Mouse (Mus musculus) left cerebral cortex, adult 2 months (tissue): ENCODE data around the gene Cep78. TPM values are rescaled to one million over a fixed set of nuclear protein-coding genes. Genes with fewer than 3 reads are reported as not detected.
A peak's percentile ranks its signal among the peaks of the same experiment; 100 is the strongest.

Experiments
- DNase-seq, 2 experiments: peaks; one replicate each; pipeline ENCODE4 v3.0.0; 2021 to 2022; ENCODE audit warnings: low spot score in 2 of 2, mixed read lengths in 1 of 2; ENCODE audit errors: extremely low spot score in 1 of 2
- H3K27ac ChIP-seq: fragments of 200-600 bp; 2 replicates; pipeline ENCODE4 v1.8.1; 2022
- H3K4me3 ChIP-seq: fragments of 200-600 bp; 2 replicates; pipeline ENCODE4 v1.8.1; 2022
- CTCF ChIP-seq: fragments of 200-600 bp; IDR thresholded peaks from 2 replicates; pipeline ENCODE4 v1.8.1; 2022; ENCODE audit warnings: antibody characterized with exemption, mild to moderate bottlenecking, moderate library complexity
- intact Hi-C: fragments of 180-260 bp; cut with DNase I; formaldehyde crosslinking; loops from one replicate; pipeline ENCODE4 v1.15.1; 2025
- total RNA-seq, 2 experiments: library from RNA; stranded (reverse); gene quantifications; 2 replicates each; pipeline ENCODE4 v1.2.3; 2021

Gene Cep78
- total RNA-seq, 2 experiments from 2014 or later, result 8.9 to 9.3 TPM

- peak; percentile 30 for TF ChIP-seq CTCF
- no peak for DNase-seq
- H3K27ac ChIP-seq, result no peak overlapping the region
- H3K4me3 ChIP-seq, result no peak overlapping the region
- intact Hi-C loops, result no loop called here
Measured at GRCm38 (mm10) chr19:15963011-15963695, 21.6 kb downstream of the Cep78 start.

GRCm38 (mm10) chr19:15962313-15962712, 22.5 kb downstream of the Cep78 start:
- DNase-seq, result no peak
- no peak overlapping the region for H3K4me3 ChIP-seq
- no peak overlapping the region for H3K27ac ChIP-seq
- intact Hi-C loops, result no loop called here
- TF ChIP-seq CTCF, result no peak

- TF ChIP-seq CTCF, result no peak
Measured at GRCm38 (mm10) chr19:15950225-15950624, 34.6 kb downstream of the Cep78 start.

GRCm38 (mm10) chr19:15948867-15949266, 35.9 kb downstream of the Cep78 start:
- TF ChIP-seq CTCF, result no peak
- intact Hi-C loops, result no loop called here
- Histone ChIP-seq H3K27ac (no peak overlapping the region), H3K4me3 (no peak overlapping the region)
- no peak for DNase-seq

More at GRCm38 (mm10) chr19:15950225-15950624, 34.6 kb downstream of the Cep78 start:
- Histone ChIP-seq H3K4me3 (no peak overlapping the region), H3K27ac (no peak overlapping the region)
- DNase-seq, result no peak
- intact Hi-C loops, result no loop called here

GRCm38 (mm10) chr19:15948426-15948825, 36.4 kb downstream of the Cep78 start:
- no peak for TF ChIP-seq CTCF
- no peak for DNase-seq
- no peak overlapping the region for H3K27ac ChIP-seq
- intact Hi-C loops, result no loop called here
- no peak overlapping the region for H3K4me3 ChIP-seq

GRCm38 (mm10) chr19:15947237-15947636, 37.6 kb downstream of the Cep78 start, which contains the start of gene Psat1:
Gene Psat1, minus strand, starts transcription at chr19:15947337.
- intact Hi-C loops, result no loop called here
- Histone ChIP-seq H3K27ac (no peak within 1 kb of the TSS), H3K4me3 (no peak within 1 kb of the TSS)
- no peak for DNase-seq
- TF ChIP-seq CTCF, result no peak

GRCm38 (mm10) chr19:15946663-15947062, 38.1 kb downstream of the Cep78 start:
- TF ChIP-seq CTCF, result no peak
- no peak overlapping the region for H3K27ac ChIP-seq
- intact Hi-C loops, result no loop called here
- H3K4me3 ChIP-seq, result no peak overlapping the region
- DNase-seq, result no peak

- intact Hi-C loops, result no loop called here
- DNase-seq, result no peak
- TF ChIP-seq CTCF, result no peak
- Histone ChIP-seq H3K27ac (no peak overlapping the region), H3K4me3 (no peak overlapping the region)
Measured at GRCm38 (mm10) chr19:15943117-15943423, 41.7 kb downstream of the Cep78 start.

GRCm38 (mm10) chr19:15942421-15943116, 42.2 kb downstream of the Cep78 start:
- DNase-seq, result no peak
- intact Hi-C loops, result no loop called here
- no peak for TF ChIP-seq CTCF
- no peak overlapping the region for H3K27ac ChIP-seq
- H3K4me3 ChIP-seq, result no peak overlapping the region

GRCm38 (mm10) chr19:15941399-15941798, 43.4 kb downstream of the Cep78 start:
- Histone ChIP-seq H3K27ac (no peak overlapping the region), H3K4me3 (no peak overlapping the region)
- DNase-seq, result no peak
- TF ChIP-seq CTCF, result no peak
- intact Hi-C loops, result no loop called here

GRCm38 (mm10) chr19:15925719-15926045, 59.1 kb downstream of the Cep78 start:
- Histone ChIP-seq H3K4me3 (peak overlapping the region; percentile 69; the same call in 1 of the 2 replicates), H3K27ac (peak overlapping the region; percentile 4; the same call in 1 of the 2 replicates)
- peak; percentile 53 to 69 for DNase-seq
- intact Hi-C loops, result loop anchor here (2.0 to 10.0 kb wide), 2 partner anchors 39 to 1321 kb away; no protein-coding TSS in a partner anchor
- no peak for TF ChIP-seq CTCF

GRCm38 (mm10) chr19:15924866-15925718, 59.7 kb downstream of the Cep78 start:
- peak; percentile 84 to 86 for DNase-seq
- H3K27ac ChIP-seq, result peak overlapping the region; percentile 80
- intact Hi-C loops, result loop anchor here (2.0 to 10.0 kb wide), 2 partner anchors 40 to 1320 kb away; no protein-coding TSS in a partner anchor

More at GRCm38 (mm10) chr19:15924866-15925718, 59.7 kb downstream of the Cep78 start:
- H3K4me3 ChIP-seq, result peak overlapping the region; percentile 69
- no peak for TF ChIP-seq CTCF
